Mouse (Mus musculus) thymus, adult 2 months (tissue): ENCODE measurements around the gene Dexi. TPM values are rescaled to one million over a fixed set of nuclear protein-coding genes. Genes with fewer than 3 reads are reported as not detected.
A peak's percentile ranks its signal among the peaks of the same experiment; 100 is the strongest.

Experiments used
- DNase-seq: peaks from one replicate; pipeline ENCODE4 v3.0.0; 2021
- H3K27ac ChIP-seq: fragments of 200-500 bp; 2 replicates; pipeline ENCODE4 v1.5.1; 2012; ENCODE audit warnings: low read length, control low read depth; ENCODE audit not compliant: control insufficient read depth, insufficient read depth
- H3K27me3 ChIP-seq: fragments of 200-500 bp; 2 replicates; pipeline ENCODE4 v1.6.1; 2012; ENCODE audit warnings: mild to moderate bottlenecking, low read length, moderate library complexity, mixed read lengths; ENCODE audit not compliant: control insufficient read depth, insufficient read depth
- H3K36me3 ChIP-seq: fragments of 200-500 bp; 2 replicates; pipeline ENCODE4 v1.6.1; 2012; ENCODE audit warnings: mild to moderate bottlenecking, low read length, moderate library complexity; ENCODE audit not compliant: control insufficient read depth, insufficient read depth
- H3K4me1 ChIP-seq: fragments of 200-500 bp; replicated peaks from 2 replicates; pipeline ENCODE4 v1.6.1; 2012; ENCODE audit warnings: low read length; ENCODE audit not compliant: control insufficient read depth, insufficient read depth
- H3K4me3 ChIP-seq: fragments of 200-500 bp; 2 replicates; pipeline ENCODE4 v1.5.1; 2012; ENCODE audit warnings: mild to moderate bottlenecking, low read length, control low read depth, moderate library complexity; ENCODE audit not compliant: control insufficient read depth, insufficient read depth
- CTCF ChIP-seq: fragments of 200-500 bp; IDR thresholded peaks from 2 replicates; pipeline ENCODE4 v1.5.1; 2012; ENCODE audit warnings: mild to moderate bottlenecking, control low read depth, low read length, moderate library complexity, borderline replicate concordance; ENCODE audit not compliant: control insufficient read depth, poor library complexity, insufficient read depth; ENCODE audit errors: extremely low read depth
- POLR2A ChIP-seq: fragments of 200-500 bp; IDR thresholded peaks from 2 replicates; pipeline ENCODE4 v1.6.1; 2012; ENCODE audit warnings: mild to moderate bottlenecking, low read length, control low read depth, moderate library complexity; ENCODE audit not compliant: control insufficient read depth, poor library complexity, insufficient read depth; ENCODE audit errors: extremely low read depth
- WGBS: fragments of 180-500 bp; shearing (Covaris S2); methylation state at CpG from one replicate; pipeline ENCODE4 v1.1.7; 2018; 5-methylcytosine and 5-hydroxymethylcytosine counted together
- polyA plus RNA-seq: library from polyadenylated mRNA; depleted of rRNA; stranded (reverse); fragments of >200 nt; gene quantifications from 2 replicates; pipeline ENCODE4 v1.2.3, GENCODE M21; 2012

Dexi gene
- polyA plus RNA-seq, 1 experiment = 122 TPM

GRCm38 (mm10) chr16:10544995-10545622, 2.3 kb upstream of the Dexi start, which contains the start of gene Clec16a:
Gene Clec16a, plus strand, starts transcription at chr16:10545339.
- Histone ChIP-seq H3K4me1 (peaks cover 26% of the 10 kb centered on the region), H3K27ac (no peak within 1 kb of the TSS), H3K36me3 (no peaks in the 10 kb centered on the region), H3K4me3 (peak within 1 kb of the TSS; percentile 93), H3K27me3 (no peaks in the 10 kb centered on the region)
- TF ChIP-seq CTCF (no peak), POLR2A (0 out of 2 replicates have a peak, but pooled peaks have one; percentile 44)
- under 1% methylated on average over 58 of the region's 58 CpGs for WGBS
- DNase-seq = peak; percentile 98

- no peak for TF ChIP-seq POLR2A
- TF ChIP-seq CTCF = no peak
- H3K27ac ChIP-seq = peak overlapping the region; percentile 61; the same call in 1 of the 2 replicates
- peak overlapping the region; percentile 81 for H3K4me3 ChIP-seq
- H3K27me3 ChIP-seq = no peaks in the 10 kb centered on the region
- H3K36me3 ChIP-seq = no peaks in the 10 kb centered on the region
- H3K4me1 ChIP-seq = peaks cover 35% of the 10 kb centered on the region
- 2% methylated on average over 22 of the region's 22 CpGs for WGBS
- no peak for DNase-seq
These were observed 588 bp downstream of the Dexi start for GRCm38 (mm10) chr16:10542266-10542665.

- Histone ChIP-seq H3K27ac (peak overlapping the region; percentile 61; the same call in 1 of the 2 replicates), H3K36me3 (no peaks in the 10 kb centered on the region), H3K4me1 (peaks cover 35% of the 10 kb centered on the region), H3K27me3 (no peaks in the 10 kb centered on the region), H3K4me3 (peak overlapping the region; percentile 81)
- TF ChIP-seq POLR2A (no peak), CTCF (no peak)
- WGBS = 19% methylated on average over 7 of the region's 7 CpGs
- no peak for DNase-seq
These were observed 1.3 kb downstream of the Dexi start for GRCm38 (mm10) chr16:10541598-10541930.

GRCm38 (mm10) chr16:10540763-10541597, 1.9 kb downstream of the Dexi start:
- no peaks in the 10 kb centered on the region for H3K36me3 ChIP-seq
- peak overlapping the region; percentile 61; the same call in 1 of the 2 replicates for H3K27ac ChIP-seq
- peaks cover 38% of the 10 kb centered on the region for H3K4me1 ChIP-seq
- no peak for TF ChIP-seq POLR2A
- no peak for TF ChIP-seq CTCF
- H3K27me3 ChIP-seq = no peaks in the 10 kb centered on the region
- WGBS = 70% methylated on average over 16 of the region's 16 CpGs
- no peak for DNase-seq
- peak overlapping the region; percentile 81 for H3K4me3 ChIP-seq

GRCm38 (mm10) chr16:10536961-10537360, 5.9 kb downstream of the Dexi start:
- TF ChIP-seq POLR2A = no peak
- no peak for TF ChIP-seq CTCF
- H3K4me1 ChIP-seq = peaks cover 30% of the 10 kb centered on the region
- WGBS = 93% methylated on average over 3 of the region's 3 CpGs
- no peaks in the 10 kb centered on the region for H3K36me3 ChIP-seq
- no peak for DNase-seq
- no peaks in the 10 kb centered on the region for H3K27me3 ChIP-seq
- no peak overlapping the region for H3K4me3 ChIP-seq
- no peak overlapping the region for H3K27ac ChIP-seq

- H3K4me1 ChIP-seq = peaks cover 24% of the 10 kb centered on the region
- H3K36me3 ChIP-seq = no peaks in the 10 kb centered on the region
- 51% methylated on average over 5 of the region's 5 CpGs for WGBS
- DNase-seq = no peak
- H3K27me3 ChIP-seq = no peaks in the 10 kb centered on the region
- no peak overlapping the region for H3K4me3 ChIP-seq
- TF ChIP-seq CTCF = no peak
- TF ChIP-seq POLR2A = no peak
- no peak overlapping the region for H3K27ac ChIP-seq
These were observed 6.5 kb downstream of the Dexi start for GRCm38 (mm10) chr16:10536323-10536722.
